Mouse (Mus musculus) intestine, embryonic 15.5 days (tissue): Measurements from ENCODE around the gene Paics. TPM values are rescaled to one million over a fixed set of nuclear protein-coding genes. Genes with fewer than 3 reads are reported as not detected.

Source experiments
- ATAC-seq: fragments of 200-750 bp; cut with Nextera tagmentation; 2 replicates; pipeline ENCODE4 v1.8.0; 2017; ENCODE audit warnings: moderate TSS enrichment, moderate library complexity
- H3K27ac ChIP-seq: fragments of 300-500 bp; sonication (generic); 2 replicates; pipeline ENCODE4 v1.5.1; 2015; ENCODE audit warnings: mild to moderate bottlenecking, inconsistent platforms
- H3K27me3 ChIP-seq: fragments of 300-500 bp; sonication (generic); replicated peaks from 2 replicates; pipeline ENCODE4 v1.6.1; 2015; ENCODE audit warnings: inconsistent platforms
- H3K36me3 ChIP-seq: fragments of 300-500 bp; sonication (generic); 2 replicates; pipeline ENCODE4 v1.6.1; 2015; ENCODE audit warnings: inconsistent platforms
- H3K4me1 ChIP-seq: fragments of 300-500 bp; sonication (generic); replicated peaks from 2 replicates; pipeline ENCODE4 v1.6.1; 2015; ENCODE audit warnings: inconsistent platforms
- H3K4me2 ChIP-seq: fragments of 300-500 bp; sonication (generic); replicated peaks from 2 replicates; pipeline ENCODE4 v1.6.1; 2015; ENCODE audit warnings: mild to moderate bottlenecking, inconsistent platforms
- H3K4me3 ChIP-seq: fragments of 300-500 bp; sonication (generic); replicated peaks from 2 replicates; pipeline ENCODE4 v1.5.1; 2015; ENCODE audit warnings: inconsistent platforms
- H3K9ac ChIP-seq: fragments of 300-500 bp; sonication (generic); 2 replicates; pipeline ENCODE4 v1.6.1; 2015; ENCODE audit warnings: inconsistent platforms
- H3K9me3 ChIP-seq: fragments of 300-500 bp; sonication (generic); 2 replicates; pipeline ENCODE4 v1.6.1; 2016; ENCODE audit warnings: inconsistent platforms
- WGBS: fragments of 180-500 bp; shearing (Covaris S2); methylation state at CpG from one replicate; pipeline ENCODE4 v1.1.7; 2015; 5-methylcytosine and 5-hydroxymethylcytosine counted together
- polyA plus RNA-seq: library from polyadenylated mRNA; unstranded; fragments of >200 nt; fragmentation: Nextera tagmentation; extraction: Ambion mirVana; gene quantifications from 2 replicates; pipeline ENCODE4 v1.2.1, GENCODE M21; 2015

Gene Paics
- polyA plus RNA-seq, 1 experiment from 2014 or later = 208 TPM

DNA sequence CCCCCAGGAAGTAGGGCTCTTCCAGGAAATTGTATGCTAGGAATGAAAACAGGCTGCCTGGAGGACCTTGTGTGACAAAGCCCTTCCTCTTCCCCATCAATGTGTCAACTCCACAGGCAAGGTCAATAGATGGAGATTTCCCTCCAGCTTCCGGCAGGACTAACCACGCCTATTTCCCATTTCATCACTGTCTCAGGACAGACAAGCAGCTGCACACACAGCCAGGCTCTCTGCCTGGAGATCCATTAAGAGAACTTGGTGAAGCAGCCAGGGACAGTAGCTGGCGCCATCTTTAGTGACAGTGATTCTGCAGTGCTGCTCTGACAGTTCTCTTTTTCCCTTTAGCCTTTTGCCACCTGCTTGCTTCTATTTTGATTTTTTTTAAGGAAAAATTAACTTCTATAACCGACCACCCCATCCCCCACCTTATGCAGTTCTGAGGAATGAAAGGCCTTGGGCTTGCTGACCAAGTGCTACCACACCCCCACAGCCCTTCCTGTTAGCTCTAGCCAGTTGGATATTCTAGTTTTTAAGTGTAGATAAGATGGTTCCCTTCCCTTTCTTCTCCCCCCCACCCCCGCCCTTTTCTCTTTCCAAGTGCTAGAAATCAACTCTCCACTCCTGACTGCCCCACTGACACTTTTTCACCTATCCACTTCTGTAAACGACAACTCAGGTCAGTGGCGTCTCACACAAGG, 21.8 kb upstream of the Paics start:
- H3K9me3 ChIP-seq = no peaks in the 10 kb centered on the region

DNA sequence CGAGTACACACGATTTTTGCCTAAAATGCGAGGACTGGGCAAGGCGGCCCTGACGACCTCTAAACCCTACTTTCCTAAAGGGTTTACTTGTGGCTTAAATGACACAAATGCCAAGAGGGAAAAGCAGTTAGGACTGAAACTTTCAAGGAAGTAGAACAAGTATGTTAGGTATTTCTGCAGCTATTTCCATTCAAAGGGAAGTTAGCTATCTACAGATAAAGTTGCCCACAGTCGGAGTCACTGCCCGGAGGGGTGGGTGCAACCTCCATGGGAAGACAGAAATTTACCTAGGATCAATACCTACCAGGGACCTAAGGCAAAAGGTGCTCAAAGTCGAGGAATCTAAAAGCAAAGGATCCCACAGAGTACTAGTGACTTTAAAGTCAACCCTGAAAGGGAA, 11.4 kb upstream of the Paics start:
- Histone ChIP-seq H3K9me3 (no peaks in the 10 kb centered on the region), H3K4me1 (no peaks in the 10 kb centered on the region), H3K27ac (no peak overlapping the region), H3K36me3 (0 out of 2 replicates have a peak, but pooled peaks cover 9% of the 10 kb centered on the region), H3K27me3 (no peaks in the 10 kb centered on the region), H3K4me2 (no peak overlapping the region), H3K9ac (no peak overlapping the region), H3K4me3 (no peak overlapping the region)
- WGBS = 90% methylated on average over 8 of the region's 8 CpGs
- ATAC-seq = no peak

More for the DNA sequence above, 21.8 kb upstream of the Paics start:
- Histone ChIP-seq H3K4me2 (no peak overlapping the region), H3K4me1 (no peaks in the 10 kb centered on the region), H3K9ac (no peak overlapping the region), H3K4me3 (no peak overlapping the region), H3K27ac (no peak overlapping the region), H3K27me3 (no peaks in the 10 kb centered on the region), H3K36me3 (peaks cover 21% of the 10 kb centered on the region; the same call in 1 of the 2 replicates)
- 63% methylated on average over 7 of the region's 7 CpGs for WGBS
- peak; percentile 36 for ATAC-seq

DNA sequence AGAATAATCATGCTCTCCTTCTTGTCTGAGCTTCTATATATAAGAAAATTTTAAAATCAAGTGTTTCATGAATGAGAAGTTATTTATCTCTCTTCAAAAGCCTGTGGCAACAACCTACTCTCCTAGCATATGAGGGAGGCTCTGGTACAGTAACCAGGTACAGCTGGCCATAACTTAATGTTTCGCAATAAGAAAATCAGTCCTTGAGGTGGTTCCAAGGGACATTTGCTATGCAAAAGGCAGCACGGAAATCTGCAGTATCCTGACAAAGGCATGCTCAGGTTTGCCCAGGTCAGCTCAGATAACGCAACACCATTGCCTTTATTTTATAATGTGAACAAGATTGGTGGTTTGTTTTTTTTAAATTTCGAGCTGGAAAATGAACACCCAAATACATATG, 9.1 kb upstream of the Paics start:
- Histone ChIP-seq H3K4me1 (no peaks in the 10 kb centered on the region), H3K27me3 (no peaks in the 10 kb centered on the region), H3K9me3 (no peaks in the 10 kb centered on the region), H3K4me3 (no peak overlapping the region), H3K4me2 (no peak overlapping the region), H3K9ac (no peak overlapping the region), H3K36me3 (0 out of 2 replicates have a peak, but pooled peaks cover 9% of the 10 kb centered on the region), H3K27ac (no peak overlapping the region)
- WGBS = 74% methylated on average over 4 of the region's 4 CpGs
- ATAC-seq = 0 out of 2 replicates have a peak, but pooled peaks have one; percentile 51

DNA sequence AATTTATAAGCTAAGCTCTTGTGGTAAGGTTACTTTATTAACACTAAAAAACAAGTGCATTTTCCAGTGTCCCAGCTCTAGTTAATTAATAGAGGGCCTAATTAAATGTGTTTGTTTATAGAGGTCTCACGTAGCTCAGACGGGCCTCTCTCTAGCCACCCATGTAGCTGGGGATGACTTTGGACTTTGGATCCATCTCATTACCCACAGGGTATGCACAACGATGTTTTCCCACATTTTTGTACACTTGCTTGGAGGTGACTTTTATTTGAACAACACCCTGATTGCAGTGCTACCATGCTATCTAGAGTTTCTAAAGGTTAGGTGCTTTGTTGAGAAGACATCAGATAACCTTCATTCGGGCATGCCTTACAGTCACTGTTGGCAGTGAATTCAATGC, 8.6 kb upstream of the Paics start:
- H3K27me3 ChIP-seq = no peaks in the 10 kb centered on the region
- ATAC-seq = peak; percentile 81
- H3K36me3 ChIP-seq = 0 out of 2 replicates have a peak, but pooled peaks cover 9% of the 10 kb centered on the region
- no peak overlapping the region for H3K4me3 ChIP-seq
- H3K9me3 ChIP-seq = no peaks in the 10 kb centered on the region
- no peak overlapping the region for H3K9ac ChIP-seq
- no peak overlapping the region for H3K4me2 ChIP-seq
- H3K27ac ChIP-seq = no peak overlapping the region
- WGBS = 59% methylated on average over 4 of the region's 4 CpGs
- H3K4me1 ChIP-seq = no peaks in the 10 kb centered on the region

DNA sequence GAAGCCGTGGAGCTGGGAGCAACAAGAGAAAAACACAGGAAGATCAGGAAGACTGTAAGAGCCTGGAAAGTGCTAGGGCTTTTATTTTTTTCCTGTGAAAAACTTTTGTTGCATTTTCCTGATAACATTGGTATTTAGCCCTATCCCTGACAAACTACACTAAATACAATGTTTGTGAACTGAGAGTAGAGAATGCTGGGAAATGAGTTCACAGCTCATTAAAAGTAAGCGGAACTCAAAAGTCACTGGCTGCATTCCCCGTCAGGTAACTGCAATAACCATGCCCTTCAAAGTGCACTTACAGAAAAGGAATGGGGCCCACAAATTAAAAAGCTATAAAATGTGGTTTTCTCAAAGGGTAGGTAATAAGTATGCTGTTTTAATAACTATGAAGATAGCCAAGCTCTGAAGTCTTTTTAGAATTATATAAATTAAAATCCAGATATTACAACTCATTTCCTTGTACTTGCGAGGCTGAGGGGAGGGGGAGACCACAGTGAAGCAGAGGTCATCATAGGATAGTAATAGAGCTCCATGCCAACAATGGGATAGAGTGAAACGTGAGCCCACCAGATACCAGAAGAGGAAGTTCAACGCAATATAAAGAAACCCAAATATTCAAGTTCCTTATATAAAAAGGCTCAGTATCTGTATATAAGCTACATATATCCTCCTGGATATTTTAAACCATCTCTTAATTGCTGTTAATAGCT, 6.0 kb upstream of the Paics start:
- no peak for ATAC-seq
- Histone ChIP-seq H3K27me3 (no peaks in the 10 kb centered on the region), H3K4me2 (no peak overlapping the region), H3K9ac (no peak overlapping the region), H3K36me3 (0 out of 2 replicates have a peak, but pooled peaks cover 3% of the 10 kb centered on the region), H3K27ac (no peak overlapping the region), H3K4me3 (no peak overlapping the region), H3K9me3 (no peaks in the 10 kb centered on the region), H3K4me1 (0 out of 2 replicates have a peak, but pooled peaks cover 6% of the 10 kb centered on the region)
- 69% methylated on average over 6 of the region's 6 CpGs for WGBS

DNA sequence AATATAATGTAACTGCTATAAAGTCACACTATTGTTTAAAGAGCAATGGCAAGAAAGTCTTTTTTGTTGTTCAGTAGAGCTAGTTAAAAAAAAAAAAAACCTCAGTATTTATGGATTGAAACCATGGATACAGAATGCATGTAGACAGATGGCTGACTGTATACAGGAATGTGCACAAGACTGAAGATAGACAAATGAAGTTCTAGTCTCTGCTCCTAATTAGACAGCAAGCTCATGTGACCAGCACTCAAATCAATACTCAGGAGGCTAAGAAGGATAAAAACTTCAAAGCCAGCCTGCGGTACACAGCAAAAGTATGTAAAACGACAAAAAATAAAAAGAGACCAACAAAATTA, 5.5 kb upstream of the Paics start:
- H3K27me3 ChIP-seq = no peaks in the 10 kb centered on the region
- no peak overlapping the region for H3K4me3 ChIP-seq
- no peak for ATAC-seq
- 79% methylated on average over 2 of the region's 2 CpGs for WGBS
- H3K4me1 ChIP-seq = 0 out of 2 replicates have a peak, but pooled peaks cover 6% of the 10 kb centered on the region
- no peak overlapping the region for H3K27ac ChIP-seq
- H3K4me2 ChIP-seq = no peak overlapping the region
- H3K9ac ChIP-seq = no peak overlapping the region
- H3K36me3 ChIP-seq = no peaks in the 10 kb centered on the region
- no peaks in the 10 kb centered on the region for H3K9me3 ChIP-seq

DNA sequence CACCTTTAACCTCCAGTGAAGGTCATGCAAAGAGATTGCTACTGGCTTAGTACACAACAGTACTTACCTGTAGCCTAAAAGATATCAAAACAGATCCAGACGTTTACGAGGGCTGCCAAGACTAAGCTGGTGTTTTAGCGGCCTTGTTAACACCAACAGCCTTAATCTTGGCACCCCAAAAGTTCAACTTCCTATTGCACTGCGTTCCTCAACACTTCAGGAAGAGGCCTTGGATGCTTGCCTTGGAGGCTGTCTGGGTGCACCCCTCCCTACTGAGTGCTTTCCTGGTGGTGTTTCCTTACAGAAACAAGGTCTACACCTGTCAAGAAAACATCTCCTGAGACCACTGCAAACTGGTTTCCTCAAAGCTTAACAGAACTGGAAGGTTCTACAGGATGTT, 4.0 kb upstream of the Paics start:
- Histone ChIP-seq H3K9ac (no peak overlapping the region), H3K4me3 (no peak overlapping the region)
- 72% methylated on average over 4 of the region's 4 CpGs for WGBS

DNA sequence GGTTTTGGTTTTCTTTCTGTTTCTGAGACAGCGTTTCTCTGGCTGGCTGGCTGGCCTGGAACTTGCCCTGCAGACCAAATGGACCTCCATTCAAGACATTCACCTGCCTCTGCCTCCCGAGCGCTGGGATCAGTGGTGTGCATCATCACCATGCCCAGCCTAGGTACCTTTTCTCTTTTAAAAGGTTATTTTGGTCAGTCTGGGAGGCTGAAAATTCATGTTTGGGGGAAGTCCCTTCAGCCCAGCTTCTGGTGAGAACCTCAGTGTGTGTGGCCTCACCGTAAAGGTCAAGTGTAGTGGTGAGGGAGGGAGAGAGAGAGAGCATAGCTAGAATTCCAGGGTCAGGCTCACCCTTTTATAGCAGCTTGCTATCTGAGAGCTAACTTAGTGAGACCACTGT, 3.3 kb upstream of the Paics start:
- ATAC-seq = no peak
- Histone ChIP-seq H3K4me1 (0 out of 2 replicates have a peak, but pooled peaks cover 8% of the 10 kb centered on the region), H3K27ac (no peak overlapping the region), H3K9ac (no peak overlapping the region), H3K27me3 (no peaks in the 10 kb centered on the region), H3K36me3 (no peaks in the 10 kb centered on the region), H3K9me3 (no peaks in the 10 kb centered on the region), H3K4me2 (no peak overlapping the region), H3K4me3 (no peak overlapping the region)
- WGBS = 82% methylated on average over 4 of the region's 4 CpGs

More for the DNA sequence above, 4.0 kb upstream of the Paics start:
- ATAC-seq = no peak
- H3K9me3 ChIP-seq = no peaks in the 10 kb centered on the region
- H3K4me2 ChIP-seq = no peak overlapping the region
- no peak overlapping the region for H3K27ac ChIP-seq
- 0 out of 2 replicates have a peak, but pooled peaks cover 6% of the 10 kb centered on the region for H3K4me1 ChIP-seq
- H3K27me3 ChIP-seq = no peaks in the 10 kb centered on the region
- no peaks in the 10 kb centered on the region for H3K36me3 ChIP-seq

DNA sequence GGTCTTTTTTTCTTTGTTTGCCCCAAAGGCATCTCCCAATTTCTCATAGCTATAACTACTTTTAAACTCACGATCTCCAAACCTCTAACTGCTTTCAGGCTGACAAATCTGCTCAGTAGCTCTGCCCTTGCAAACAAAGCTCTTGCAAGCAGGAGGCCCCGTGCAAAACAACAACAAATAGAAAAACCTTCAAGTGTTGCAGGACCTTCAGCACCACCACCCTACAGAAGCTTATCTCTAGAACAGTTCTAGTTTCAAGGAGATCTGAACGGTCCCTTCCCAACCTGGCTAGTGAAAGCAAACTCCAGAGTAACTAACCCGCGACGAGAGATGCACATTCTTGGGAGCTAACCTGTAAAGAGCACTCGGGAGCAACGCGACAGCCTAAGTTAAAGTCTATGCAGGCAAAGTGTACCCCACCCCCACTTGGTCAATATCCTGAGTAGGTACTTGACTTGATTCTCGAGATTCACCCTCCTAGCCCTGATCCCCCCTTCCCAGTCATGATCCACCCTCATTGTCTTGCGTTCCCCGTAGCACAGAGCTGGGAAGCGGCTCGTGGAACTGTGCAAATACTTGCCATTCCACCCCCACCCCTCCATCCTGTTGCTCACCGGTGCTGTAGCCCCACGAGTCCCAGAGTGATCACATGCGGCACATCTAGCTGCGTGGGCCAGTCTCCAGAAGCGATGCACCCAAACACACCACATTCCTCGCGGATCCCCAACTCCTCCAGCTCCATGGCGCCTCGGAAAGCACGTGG, 583 bp upstream of the Paics start:
- peak overlapping the region; percentile 75 for H3K4me3 ChIP-seq
- ATAC-seq = no peak; the same call in 1 of the 2 replicates
- H3K4me1 ChIP-seq = peaks cover 20% of the 10 kb centered on the region; the same call in 1 of the 2 replicates
- peak overlapping the region; percentile 87 for H3K4me2 ChIP-seq
- H3K9ac ChIP-seq = peak overlapping the region; percentile 68
- no peaks in the 10 kb centered on the region for H3K9me3 ChIP-seq
- no peaks in the 10 kb centered on the region for H3K27me3 ChIP-seq
- H3K36me3 ChIP-seq = no peaks in the 10 kb centered on the region
- WGBS = under 1% methylated on average over 24 of the region's 24 CpGs
- H3K27ac ChIP-seq = peak overlapping the region; percentile 81

DNA sequence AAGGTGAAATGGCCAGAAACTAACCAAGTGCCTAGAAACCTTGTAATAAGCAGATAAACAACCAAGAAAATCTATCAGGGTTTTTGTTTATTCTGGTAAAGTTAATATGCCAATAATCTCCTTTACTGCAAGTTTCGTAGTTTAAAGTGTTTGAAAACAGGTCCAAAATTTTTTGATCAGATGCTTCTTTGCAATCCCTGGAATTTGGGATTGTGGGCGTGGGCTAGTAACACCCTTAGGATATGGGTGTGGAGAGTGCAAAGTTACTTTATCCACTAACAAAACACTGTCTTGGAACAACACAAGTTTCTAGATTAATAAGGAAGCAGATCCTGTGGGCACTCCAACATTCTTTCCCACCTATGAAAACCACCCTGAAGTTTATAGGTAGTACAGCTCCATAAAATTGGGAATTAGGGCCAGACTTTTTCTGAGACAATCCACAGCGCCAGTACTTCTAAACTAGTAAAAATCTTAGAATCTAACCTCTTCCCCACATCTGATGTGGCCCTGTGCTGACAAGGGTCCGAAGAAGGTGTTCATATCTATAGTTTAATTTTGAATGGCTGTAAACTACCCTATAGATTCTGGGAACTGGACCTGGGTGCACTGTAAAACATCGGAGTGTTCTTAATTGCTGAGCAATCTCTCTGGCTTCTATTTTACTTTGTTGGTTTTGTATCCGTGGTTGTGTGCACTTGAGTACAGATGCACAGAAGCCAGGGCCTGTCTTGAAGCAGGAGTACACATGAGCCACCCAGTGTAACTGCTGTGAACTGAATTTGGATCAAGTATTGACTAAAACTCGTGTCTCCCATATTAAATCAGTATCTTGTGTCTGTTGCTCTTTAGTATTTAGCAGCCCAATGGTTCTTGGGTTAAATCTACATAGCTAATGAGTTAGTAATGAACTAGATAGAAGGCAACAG, 1.3 kb downstream of the Paics start:
- ATAC-seq = no peak
- Histone ChIP-seq H3K27ac (peak overlapping the region; percentile 86), H3K4me1 (peaks cover 20% of the 10 kb centered on the region; the same call in 1 of the 2 replicates), H3K27me3 (no peaks in the 10 kb centered on the region), H3K4me2 (peak overlapping the region; percentile 87), H3K9me3 (no peaks in the 10 kb centered on the region), H3K36me3 (no peaks in the 10 kb centered on the region), H3K4me3 (peak overlapping the region; percentile 75), H3K9ac (peak overlapping the region; percentile 77)
- 12% methylated on average over 7 of the region's 7 CpGs for WGBS

DNA sequence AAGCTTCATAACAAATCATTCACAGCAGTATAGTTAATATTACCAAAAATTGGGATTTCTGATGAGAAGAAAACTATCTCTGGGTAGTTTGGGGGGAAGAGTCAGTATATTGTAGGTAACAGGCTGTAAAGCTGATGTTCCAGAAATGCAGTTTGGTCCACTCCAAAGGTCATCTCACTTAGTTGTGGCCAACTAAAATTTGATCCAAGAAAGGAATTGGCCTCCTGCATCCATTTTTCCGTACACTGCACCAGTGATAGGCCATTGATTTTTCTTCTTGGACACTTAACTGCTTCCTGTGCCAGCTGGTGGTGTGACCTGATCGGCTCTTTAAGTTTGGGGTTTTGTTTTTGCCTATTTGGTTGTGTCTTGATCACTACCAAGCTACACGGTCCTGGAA, 2.7 kb downstream of the Paics start:
- H3K4me1 ChIP-seq = peaks cover 20% of the 10 kb centered on the region; the same call in 1 of the 2 replicates
- H3K4me2 ChIP-seq = no peak overlapping the region
- no peaks in the 10 kb centered on the region for H3K9me3 ChIP-seq
- H3K4me3 ChIP-seq = no peak overlapping the region
- no peaks in the 10 kb centered on the region for H3K27me3 ChIP-seq
- H3K9ac ChIP-seq = no peak overlapping the region
- no peak for ATAC-seq
- peaks cover 6% of the 10 kb centered on the region for H3K36me3 ChIP-seq
- WGBS = 59% methylated on average over 3 of the region's 3 CpGs
- peak overlapping the region; percentile 27; the same call in 1 of the 2 replicates for H3K27ac ChIP-seq
